Mouse (Mus musculus) heart, embryonic 15.5 days (tissue): ENCODE data around the gene Dennd5a. TPM values are rescaled to one million over a fixed set of nuclear protein-coding genes. Genes with fewer than 3 reads are reported as not detected.
A peak's percentile ranks its signal among the peaks of the same experiment; 100 is the strongest.

Experiments used
- ATAC-seq: fragments of 200-750 bp; cut with Nextera tagmentation; replicated peaks from 2 replicates; pipeline ENCODE4 v1.8.0; 2017; ENCODE audit warnings: low read depth, moderate TSS enrichment; ENCODE audit not compliant: insufficient number of reproducible peaks, insufficient read depth, low FRiP score
- H3K27ac ChIP-seq: fragments of 300-500 bp; sonication (generic); 2 replicates; pipeline ENCODE4 v1.5.1; 2015; ENCODE audit warnings: mild to moderate bottlenecking, inconsistent platforms
- H3K27me3 ChIP-seq: fragments of 300-500 bp; sonication (generic); 2 replicates; pipeline ENCODE4 v1.6.1; 2015; ENCODE audit warnings: inconsistent platforms
- H3K36me3 ChIP-seq: fragments of 300-500 bp; sonication (generic); 2 replicates; pipeline ENCODE4 v1.6.1; 2015; ENCODE audit warnings: mild to moderate bottlenecking, inconsistent platforms
- H3K4me1 ChIP-seq: fragments of 300-500 bp; sonication (generic); replicated peaks from 2 replicates; pipeline ENCODE4 v1.6.1; 2015; ENCODE audit warnings: inconsistent platforms
- H3K4me2 ChIP-seq: fragments of 300-500 bp; sonication (generic); 2 replicates; pipeline ENCODE4 v1.6.1; 2015; ENCODE audit warnings: inconsistent platforms, mild to moderate bottlenecking, moderate library complexity
- H3K4me3 ChIP-seq: fragments of 300-500 bp; sonication (generic); 2 replicates; pipeline ENCODE4 v1.5.1; 2015; ENCODE audit warnings: mild to moderate bottlenecking, inconsistent platforms
- H3K9ac ChIP-seq: fragments of 300-500 bp; sonication (generic); 2 replicates; pipeline ENCODE4 v1.6.1; 2015; ENCODE audit warnings: mild to moderate bottlenecking, inconsistent platforms
- H3K9me3 ChIP-seq: fragments of 300-500 bp; sonication (generic); replicated peaks from 2 replicates; pipeline ENCODE4 v1.6.1; 2016; ENCODE audit warnings: inconsistent platforms
- WGBS: fragments of 180-500 bp; shearing (Covaris S2); methylation state at CpG from one replicate; pipeline ENCODE4 v1.1.7; 2015; ENCODE audit warnings: mixed read lengths; 5-methylcytosine and 5-hydroxymethylcytosine counted together
- polyA plus RNA-seq: library from polyadenylated mRNA; unstranded; fragments of >200 nt; fragmentation: Nextera tagmentation; extraction: Ambion mirVana; gene quantifications from 2 replicates; pipeline ENCODE4 v1.2.1, GENCODE M21; 2015

Gene Dennd5a
- polyA plus RNA-seq, 1 experiment from 2014 or later: 38.7 TPM

GRCm38 (mm10) chr7:109961570-109961969, 1.3 kb upstream of the Dennd5a start:
- no peak overlapping the region for H3K4me3 ChIP-seq
- no peaks in the 10 kb centered on the region for H3K36me3 ChIP-seq
- no peak overlapping the region for H3K27ac ChIP-seq
- ATAC-seq: no peak
- 59% methylated on average over 2 of the region's 2 CpGs for WGBS
- no peak overlapping the region for H3K4me2 ChIP-seq
- no peaks in the 10 kb centered on the region for H3K27me3 ChIP-seq
- H3K9me3 ChIP-seq: no peaks in the 10 kb centered on the region
- H3K9ac ChIP-seq: no peak overlapping the region
- peaks cover 30% of the 10 kb centered on the region for H3K4me1 ChIP-seq

GRCm38 (mm10) chr7:109960613-109961154, 414 bp upstream of the Dennd5a start:
- peaks cover 34% of the 10 kb centered on the region for H3K4me1 ChIP-seq
- H3K9me3 ChIP-seq: no peaks in the 10 kb centered on the region
- H3K36me3 ChIP-seq: no peaks in the 10 kb centered on the region
- no peak for ATAC-seq
- 11% methylated on average over 13 of the region's 13 CpGs for WGBS
- H3K9ac ChIP-seq: peak overlapping the region; percentile 98
- peak overlapping the region; percentile 96 for H3K27ac ChIP-seq
- no peaks in the 10 kb centered on the region for H3K27me3 ChIP-seq
- H3K4me3 ChIP-seq: peak overlapping the region; percentile 87
- peak overlapping the region; percentile 86 for H3K4me2 ChIP-seq

GRCm38 (mm10) chr7:109958843-109959715, 1.2 kb downstream of the Dennd5a start:
- H3K27ac ChIP-seq: peak overlapping the region; percentile 96
- H3K4me1 ChIP-seq: peaks cover 46% of the 10 kb centered on the region
- peak; percentile 12; the same call in 1 of the 2 replicates for ATAC-seq
- H3K9me3 ChIP-seq: no peaks in the 10 kb centered on the region
- H3K4me3 ChIP-seq: peak overlapping the region; percentile 87
- H3K27me3 ChIP-seq: no peaks in the 10 kb centered on the region
- no peaks in the 10 kb centered on the region for H3K36me3 ChIP-seq
- H3K4me2 ChIP-seq: peak overlapping the region; percentile 86
- 2% methylated on average over 18 of the region's 18 CpGs for WGBS
- H3K9ac ChIP-seq: peak overlapping the region; percentile 98

- peak overlapping the region; percentile 86 for H3K4me2 ChIP-seq
- peaks cover 46% of the 10 kb centered on the region for H3K4me1 ChIP-seq
- H3K9me3 ChIP-seq: no peaks in the 10 kb centered on the region
- no peaks in the 10 kb centered on the region for H3K36me3 ChIP-seq
- no peak for ATAC-seq
- H3K27ac ChIP-seq: peak overlapping the region; percentile 96
- 54% methylated on average over 8 of the region's 8 CpGs for WGBS
- no peaks in the 10 kb centered on the region for H3K27me3 ChIP-seq
- H3K4me3 ChIP-seq: peak overlapping the region; percentile 87
- peak overlapping the region; percentile 98; the same call in 1 of the 2 replicates for H3K9ac ChIP-seq
Observed at GRCm38 (mm10) chr7:109957996-109958789, 2.1 kb downstream of the Dennd5a start.

GRCm38 (mm10) chr7:109954622-109955401, 5.5 kb downstream of the Dennd5a start:
- H3K9ac ChIP-seq: no peak overlapping the region
- WGBS: 57% methylated on average over 6 of the region's 6 CpGs
- 0 out of 2 replicates have a peak overlapping the region, but pooled peaks have one; percentile 26 for H3K27ac ChIP-seq
- H3K4me2 ChIP-seq: no peak overlapping the region
- no peaks in the 10 kb centered on the region for H3K9me3 ChIP-seq
- no peaks in the 10 kb centered on the region for H3K27me3 ChIP-seq
- H3K4me3 ChIP-seq: no peak overlapping the region
- no peaks in the 10 kb centered on the region for H3K36me3 ChIP-seq
- H3K4me1 ChIP-seq: peaks cover 42% of the 10 kb centered on the region
- no peak for ATAC-seq

- Histone ChIP-seq H3K4me3 (no peak overlapping the region), H3K27ac (no peak overlapping the region), H3K9ac (no peak overlapping the region), H3K9me3 (no peaks in the 10 kb centered on the region), H3K4me2 (no peak overlapping the region), H3K36me3 (no peaks in the 10 kb centered on the region), H3K4me1 (peaks cover 34% of the 10 kb centered on the region), H3K27me3 (no peaks in the 10 kb centered on the region)
- 69% methylated on average over 4 of the region's 4 CpGs for whole genome bisulfite sequencing
- no peak for ATAC-seq
Observed at GRCm38 (mm10) chr7:109951297-109951696, 9.0 kb downstream of the Dennd5a start.

GRCm38 (mm10) chr7:109944421-109945034, 15.7 kb downstream of the Dennd5a start:
- H3K4me2 ChIP-seq: no peak overlapping the region
- no peaks in the 10 kb centered on the region for H3K36me3 ChIP-seq
- H3K4me1 ChIP-seq: peaks cover 21% of the 10 kb centered on the region
- H3K27me3 ChIP-seq: no peaks in the 10 kb centered on the region
- H3K27ac ChIP-seq: peak overlapping the region; percentile 23
- WGBS: 47% methylated on average over 6 of the region's 6 CpGs
- no peaks in the 10 kb centered on the region for H3K9me3 ChIP-seq
- ATAC-seq: no peak
- no peak overlapping the region for H3K4me3 ChIP-seq
- H3K9ac ChIP-seq: no peak overlapping the region

GRCm38 (mm10) chr7:109929628-109930027, 30.6 kb downstream of the Dennd5a start:
- Histone ChIP-seq H3K4me2 (no peak overlapping the region), H3K9me3 (no peaks in the 10 kb centered on the region), H3K4me3 (no peak overlapping the region), H3K4me1 (no peaks in the 10 kb centered on the region), H3K27ac (no peak overlapping the region), H3K36me3 (peaks cover 46% of the 10 kb centered on the region), H3K27me3 (no peaks in the 10 kb centered on the region), H3K9ac (no peak overlapping the region)
- ATAC-seq: no peak

- Histone ChIP-seq H3K4me1 (no peaks in the 10 kb centered on the region), H3K27ac (no peak overlapping the region), H3K9ac (no peak overlapping the region), H3K36me3 (peaks cover 38% of the 10 kb centered on the region), H3K4me2 (no peak overlapping the region), H3K4me3 (no peak overlapping the region), H3K27me3 (no peaks in the 10 kb centered on the region), H3K9me3 (no peaks in the 10 kb centered on the region)
- WGBS: 87% methylated on average over 6 of the region's 6 CpGs
- ATAC-seq: no peak
Observed at GRCm38 (mm10) chr7:109928365-109928764, 31.9 kb downstream of the Dennd5a start.

GRCm38 (mm10) chr7:109924965-109925364, 35.3 kb downstream of the Dennd5a start:
- no peak overlapping the region for H3K4me3 ChIP-seq
- no peak overlapping the region for H3K27ac ChIP-seq
- peaks cover 41% of the 10 kb centered on the region for H3K36me3 ChIP-seq
- H3K4me1 ChIP-seq: no peaks in the 10 kb centered on the region
- no peak overlapping the region for H3K4me2 ChIP-seq
- no peak for ATAC-seq
- H3K27me3 ChIP-seq: no peaks in the 10 kb centered on the region
- H3K9ac ChIP-seq: no peak overlapping the region
- H3K9me3 ChIP-seq: no peaks in the 10 kb centered on the region
- 63% methylated on average over 2 of the region's 2 CpGs for WGBS
